Mouse (Mus musculus) spleen, adult 2 months (tissue): ENCODE data around the gene Chd1l. TPM values are rescaled to one million over a fixed set of nuclear protein-coding genes. Genes with fewer than 3 reads are reported as not detected.

Source experiments
- DNase-seq, 2 experiments: peaks; one replicate each; pipeline versions ENCODE4 v3.0.0 to v3.0.0-alpha.2; 2012 to 2021; ENCODE audit warnings: low spot score in 2 of 2, low read depth in 1 of 2
- H3K27ac ChIP-seq: fragments of 200-500 bp; 2 replicates; pipeline ENCODE4 v1.5.1; 2012; ENCODE audit warnings: low read length, inconsistent platforms; ENCODE audit not compliant: insufficient read depth
- H3K27me3 ChIP-seq: fragments of 200-500 bp; 2 replicates; pipeline ENCODE4 v1.6.1; 2012; ENCODE audit warnings: mild to moderate bottlenecking, moderate library complexity, low read length, inconsistent platforms; ENCODE audit not compliant: control insufficient read depth, insufficient read depth
- H3K36me3 ChIP-seq: fragments of 200-500 bp; 2 replicates; pipeline ENCODE4 v1.6.1; 2012; ENCODE audit warnings: mild to moderate bottlenecking, low read length, inconsistent platforms; ENCODE audit not compliant: control insufficient read depth, insufficient read depth
- H3K4me1 ChIP-seq: fragments of 200-500 bp; 2 replicates; pipeline ENCODE4 v1.6.1; 2011; ENCODE audit warnings: inconsistent platforms; ENCODE audit not compliant: control insufficient read depth, insufficient read depth, insufficient read length
- H3K4me3 ChIP-seq: fragments of 200-500 bp; 2 replicates; pipeline ENCODE4 v1.5.1; 2011; ENCODE audit warnings: mild to moderate bottlenecking, inconsistent platforms; ENCODE audit not compliant: insufficient read depth, insufficient read length; ENCODE audit errors: extremely low read depth
- CTCF ChIP-seq: fragments of 200-500 bp; IDR thresholded peaks from 2 replicates; pipeline ENCODE4 v1.5.1; 2011; ENCODE audit warnings: mild to moderate bottlenecking, inconsistent platforms; ENCODE audit not compliant: insufficient read depth, insufficient read length, insufficient replicate concordance; ENCODE audit errors: extremely low read depth
- POLR2A ChIP-seq: fragments of 200-500 bp; IDR thresholded peaks from 2 replicates; pipeline ENCODE4 v1.6.1; 2011; ENCODE audit warnings: low read depth, low read length, inconsistent platforms
- WGBS: fragments of 180-500 bp; shearing (Covaris S2); methylation state at CpG from one replicate; pipeline ENCODE4 v1.1.7; 2018; 5-methylcytosine and 5-hydroxymethylcytosine counted together
- polyA plus RNA-seq: library from polyadenylated mRNA; depleted of rRNA; stranded (reverse); fragments of >200 nt; gene quantifications from 2 replicates; pipeline ENCODE4 v1.2.3, GENCODE M21; 2012; rRNA removed

Chd1l gene
- polyA plus RNA-seq, 1 experiment: 5.2 TPM

DNA sequence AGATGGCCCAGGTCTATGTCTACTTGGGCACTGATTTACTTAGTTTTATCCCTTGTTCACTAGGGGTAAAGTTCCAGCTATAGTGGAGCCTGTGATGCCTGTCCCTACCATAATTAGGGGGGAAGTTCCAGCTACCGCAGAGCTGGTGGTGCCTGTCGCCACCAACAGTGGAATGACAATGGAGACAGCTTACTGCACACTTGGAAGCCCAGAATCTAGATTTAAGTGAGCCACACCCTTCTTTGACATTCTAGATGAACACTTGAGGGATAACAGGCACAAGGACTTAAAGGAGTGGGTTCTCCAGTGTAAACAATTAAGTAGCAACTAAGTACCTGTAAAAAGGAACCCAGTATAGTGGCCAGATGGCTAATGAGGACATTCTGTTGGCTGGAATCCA is 73.0 kb downstream of the Chd1l start:
- H3K27ac ChIP-seq: no peak overlapping the region
- no peak for TF ChIP-seq POLR2A
- no peak for TF ChIP-seq CTCF
- H3K4me3 ChIP-seq: no peak overlapping the region
- WGBS: 85% methylated on average over 2 of the region's 2 CpGs
- no peaks in the 10 kb centered on the region for H3K36me3 ChIP-seq
- H3K27me3 ChIP-seq: no peaks in the 10 kb centered on the region
- no peak for DNase-seq
- H3K4me1 ChIP-seq: no peaks in the 10 kb centered on the region

- TF ChIP-seq CTCF (no peak), POLR2A (no peak)
- H3K36me3 ChIP-seq: no peaks in the 10 kb centered on the region
- WGBS: 82% methylated on average over 5 of the region's 5 CpGs
- H3K4me3 ChIP-seq: no peak overlapping the region
- H3K4me1 ChIP-seq: no peaks in the 10 kb centered on the region
- no peak overlapping the region for H3K27ac ChIP-seq
- no peaks in the 10 kb centered on the region for H3K27me3 ChIP-seq
- DNase-seq: no peak
Measured at GRCm38 (mm10) chr3:97535660-97536059, 74.3 kb downstream of the Chd1l start.

GRCm38 (mm10) chr3:97525458-97525857 is 84.5 kb downstream of the Chd1l start:
- Histone ChIP-seq H3K4me1 (no peaks in the 10 kb centered on the region), H3K36me3 (no peaks in the 10 kb centered on the region), H3K27me3 (no peaks in the 10 kb centered on the region), H3K4me3 (no peak overlapping the region), H3K27ac (no peak overlapping the region)
- 88% methylated on average over 8 of the region's 8 CpGs for WGBS
- TF ChIP-seq POLR2A (no peak), CTCF (no peak)
- DNase-seq: no peak

DNA sequence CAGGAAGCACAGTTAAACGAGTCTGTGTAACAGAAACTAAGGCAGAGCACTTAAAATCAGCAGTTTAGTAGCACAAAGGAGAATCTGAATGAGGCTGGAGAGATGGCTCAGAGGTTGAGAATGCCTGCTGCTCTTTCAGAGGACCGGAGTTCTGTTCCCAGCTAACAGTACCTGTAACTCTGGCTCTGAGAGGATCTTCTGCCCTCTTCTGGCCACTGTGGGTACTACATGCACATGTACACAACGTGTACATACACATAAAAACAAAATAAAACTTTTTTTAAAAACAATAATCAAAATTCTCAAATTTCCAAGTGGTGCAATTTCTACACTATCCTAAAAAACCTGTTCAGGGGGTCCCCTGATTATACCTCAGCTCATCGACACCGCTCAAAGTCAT is 85.2 kb downstream of the Chd1l start:
- DNase-seq: peak in 1 of 2 experiments; percentile 6
- Histone ChIP-seq H3K4me1 (no peaks in the 10 kb centered on the region), H3K4me3 (no peak overlapping the region), H3K27me3 (no peaks in the 10 kb centered on the region), H3K36me3 (no peaks in the 10 kb centered on the region), H3K27ac (no peak overlapping the region)
- WGBS: 87% methylated on average over 5 of the region's 5 CpGs
- no peak for TF ChIP-seq POLR2A
- peak; percentile 11; the same call in 1 of the 2 replicates for TF ChIP-seq CTCF

DNA sequence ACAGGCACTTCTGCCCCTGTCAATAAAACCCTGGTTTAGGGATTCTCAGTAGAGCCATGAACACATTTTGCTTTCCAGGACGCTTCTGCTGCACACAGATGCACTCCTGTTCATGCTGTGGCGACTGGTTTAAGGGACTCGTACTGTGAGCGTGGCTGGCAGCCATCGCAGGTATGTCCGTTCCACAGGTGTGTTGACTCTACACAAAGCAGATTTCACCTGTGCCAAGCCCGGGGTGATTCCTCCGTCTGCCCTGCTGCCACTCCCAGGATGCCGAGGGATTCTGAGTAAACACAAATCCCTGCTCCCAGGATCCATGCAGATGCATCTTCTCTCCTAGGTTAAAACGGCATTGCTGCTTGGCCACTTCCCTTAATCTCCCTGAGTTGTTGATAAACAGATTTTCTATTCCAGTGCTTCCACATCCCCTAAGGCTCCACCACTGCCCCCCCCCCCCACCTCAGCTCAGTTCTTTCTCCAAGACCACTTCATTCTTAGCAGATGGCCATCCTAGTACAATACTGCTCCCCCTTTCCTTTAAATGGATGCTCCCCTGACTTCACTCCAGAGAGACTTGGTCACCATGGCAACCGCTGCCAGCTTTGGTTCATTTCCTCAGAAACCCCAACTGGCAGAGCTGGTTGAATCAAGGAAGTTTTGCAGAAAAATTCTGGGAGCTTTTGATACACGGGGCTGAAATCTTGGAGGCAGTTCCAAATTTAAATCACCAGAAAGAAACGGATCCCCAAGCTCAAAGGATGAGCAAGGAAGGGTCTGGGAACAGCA is 87.9 kb downstream of the Chd1l start:
- H3K4me1 ChIP-seq: no peaks in the 10 kb centered on the region
- no peak overlapping the region for H3K4me3 ChIP-seq
- no peak for TF ChIP-seq POLR2A
- TF ChIP-seq CTCF: no peak
- H3K36me3 ChIP-seq: no peaks in the 10 kb centered on the region
- DNase-seq: no peak
- no peaks in the 10 kb centered on the region for H3K27me3 ChIP-seq
- 78% methylated on average over 13 of the region's 13 CpGs for WGBS
- no peak overlapping the region for H3K27ac ChIP-seq

DNA sequence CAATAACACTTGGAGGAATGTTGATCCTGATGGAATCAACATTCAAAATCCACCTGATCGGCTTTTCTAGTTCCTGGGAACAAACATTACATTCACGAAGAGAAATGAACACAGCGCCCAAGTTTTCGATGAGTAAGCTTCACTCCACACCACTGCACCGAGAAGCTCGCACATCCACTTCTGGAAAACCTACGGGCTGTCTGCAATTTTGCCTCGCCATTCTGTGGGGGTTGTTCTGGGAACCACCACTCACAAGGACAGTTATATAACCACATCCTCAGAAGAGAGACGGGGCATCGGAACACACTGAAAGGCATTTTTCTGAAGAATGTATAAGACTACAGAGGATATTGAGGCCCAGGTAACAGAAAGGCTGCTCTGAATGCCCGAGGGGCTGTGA is 90.1 kb downstream of the Chd1l start:
- H3K27me3 ChIP-seq: no peaks in the 10 kb centered on the region
- TF ChIP-seq CTCF (no peak), POLR2A (no peak)
- H3K4me1 ChIP-seq: no peaks in the 10 kb centered on the region
- no peaks in the 10 kb centered on the region for H3K36me3 ChIP-seq
- H3K4me3 ChIP-seq: no peak overlapping the region
- DNase-seq: no peak
- 96% methylated on average over 11 of the region's 11 CpGs for WGBS
- no peak overlapping the region for H3K27ac ChIP-seq

DNA sequence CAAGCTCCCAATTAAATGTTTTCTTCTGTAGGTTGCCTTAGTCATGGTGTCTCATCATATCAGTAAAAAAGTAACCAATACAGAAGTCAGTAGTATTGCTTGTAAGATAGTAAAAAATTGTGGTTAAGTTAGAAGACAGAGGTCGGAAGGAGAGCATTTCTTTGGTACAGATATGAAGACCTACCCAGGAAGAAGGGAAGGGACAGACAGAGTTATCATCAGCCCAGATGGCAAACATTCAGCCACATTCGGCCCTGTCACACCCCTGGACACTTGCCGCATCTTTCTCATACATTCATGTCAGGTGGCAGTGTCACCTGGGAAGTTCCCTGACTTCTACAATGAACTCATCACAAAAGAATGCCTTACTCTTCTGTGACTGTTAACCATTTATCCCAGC is 97.7 kb downstream of the Chd1l start:
- no peak for TF ChIP-seq POLR2A
- Histone ChIP-seq H3K27me3 (no peaks in the 10 kb centered on the region), H3K36me3 (no peaks in the 10 kb centered on the region), H3K4me1 (no peaks in the 10 kb centered on the region), H3K27ac (no peak overlapping the region), H3K4me3 (no peak overlapping the region)
- WGBS: 74% methylated on average over 3 of the region's 3 CpGs
- no peak for DNase-seq

Other genes starting within 250 kb of the Chd1l start
- not detected in 2 replicates for gene Olfr1402, start 188.2 kb downstream of the Chd1l start, polyA plus RNA-seq
- 2.2 and 3.0 TPM in 2 replicates for gene Fmo5, start 18.6 kb upstream of the Chd1l start, polyA plus RNA-seq
- 4.2 and 4.9 TPM in 2 replicates for gene Prkab2, start 48.0 kb upstream of the Chd1l start, polyA plus RNA-seq
- not detected in 2 replicates for gene Gm17651, start 64.5 kb upstream of the Chd1l start, polyA plus RNA-seq